13 mouse cellular contexts compared by ENCODE assay signal in the genomic region with DNA sequence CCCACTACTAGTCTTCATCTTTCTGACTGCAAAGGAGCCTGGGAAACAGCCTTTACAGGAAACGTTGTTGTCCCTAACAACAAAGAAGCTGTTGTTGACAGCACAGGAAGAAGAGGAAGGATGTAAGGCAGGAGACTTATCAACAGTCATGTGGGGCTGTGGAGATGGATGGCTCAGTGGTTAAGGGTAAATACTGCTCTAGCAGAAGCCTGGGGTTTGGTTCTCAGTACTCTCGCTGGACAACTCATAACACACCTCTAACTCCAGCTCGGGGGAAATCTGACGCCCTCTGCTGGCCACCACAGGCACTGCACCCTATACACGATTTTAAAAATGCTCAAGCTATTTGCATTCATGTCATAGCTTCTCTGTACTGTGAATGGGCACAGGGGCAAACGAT.
DNase-seq lines count a peak whose midpoint lies in the region; ATAC-seq and TF ChIP-seq lines count a peak whose summit lies in the region.
"Had no signal": no experiment of that assay in that cellular context is flagged by ENCODE, and none has a peak within 500 bp of the region (broad histone marks: within the 10 kb centered on the region; RNA-seq: fewer than 3 reads in every experiment).

No protein-coding gene starts in this region.

- no peak for TF ChIP-seq POLR2A in CH12.LX (IDR thresholded peaks at IDR 0.05; ENCODE audit: low read depth, low read length)
- TF ChIP-seq POLR2A in olfactory bulb, adult 2 months (IDR thresholded peaks at IDR 0.05; ENCODE audit: insufficient read depth, low read depth, low read length) = no peak

- no peaks in the 10 kb centered on the region for H3K36me3 ChIP-seq in liver, embryonic 14.5 days (replicated peaks; ENCODE audit: control insufficient read depth, insufficient read depth, low read depth)
- H3K36me3 ChIP-seq in liver, embryonic 12.5 days = no peaks in the 10 kb centered on the region
- H3K36me3 ChIP-seq in CH12.LX (replicated peaks in 1 of 2; ENCODE audit: control insufficient read depth in 1 of 2, insufficient read depth in 1 of 2, low read length in 1 of 2) = peaks cover 0 to 45% of the 10 kb centered on the region in 2 experiments
- no peaks in the 10 kb centered on the region for H3K36me3 ChIP-seq in kidney, embryonic 14.5 days (ENCODE audit: control insufficient read depth, insufficient read depth, low read length)
- H3K36me3 ChIP-seq: heart, embryonic 13.5 days; limb, embryonic 12.5 days; midbrain, embryonic 13.5 days had no signal

- no peaks in the 10 kb centered on the region for H3K9me3 ChIP-seq in liver, embryonic 14.5 days (ENCODE audit: control insufficient read depth, low read length)
- no peaks in the 10 kb centered on the region for H3K9me3 ChIP-seq in liver, embryonic 12.5 days (replicated peaks)
- H3K9me3 ChIP-seq in CH12.LX (replicated peaks; ENCODE audit: low read length) = peaks cover 5% of the 10 kb centered on the region
- no peaks in the 10 kb centered on the region for H3K9me3 ChIP-seq in kidney, embryonic 14.5 days (ENCODE audit: control insufficient read depth, low read length)
- H3K9me3 ChIP-seq: heart, embryonic 13.5 days; limb, embryonic 12.5 days; midbrain, embryonic 13.5 days had no signal

- dilution Hi-C loops in CH12.LX (cut with MboI; ENCODE audit: extremely low pct_ligation_motif_present, extremely low pct_unique_long_range_greater_than_20kb, low sequenced_read_pairs) = no loop called here

- no peak overlapping the region for H3K9ac ChIP-seq in liver, embryonic 14.5 days (replicated peaks)
- H3K9ac ChIP-seq in liver, embryonic 12.5 days = no peak overlapping the region
- no peak overlapping the region for H3K9ac ChIP-seq in CH12.LX (ENCODE audit: insufficient read depth, low read depth)
- no peak overlapping the region for H3K9ac ChIP-seq in kidney, embryonic 14.5 days (ENCODE audit: low read depth, low read length)
- H3K9ac ChIP-seq: heart, embryonic 13.5 days; limb, embryonic 12.5 days; midbrain, embryonic 13.5 days had no signal

- H3K4me3 ChIP-seq in liver, embryonic 14.5 days (ENCODE audit: insufficient read depth in 1 of 2, low read depth in 2 of 2, low read length in 2 of 2) = no peak overlapping the region
- H3K4me3 ChIP-seq in liver, embryonic 12.5 days = no peak overlapping the region
- H3K4me3 ChIP-seq in CH12.LX (replicated peaks in 1 of 3; ENCODE audit: low read depth in 2 of 3, low read length in 2 of 3, poor library complexity in 1 of 3) = no peak overlapping the region
- H3K4me3 ChIP-seq in olfactory bulb, adult 2 months (ENCODE audit: insufficient read depth, low read depth, low read length) = no peak overlapping the region
- no peak overlapping the region for H3K4me3 ChIP-seq in kidney, embryonic 14.5 days (ENCODE audit: low read length)
- H3K4me3 ChIP-seq: heart, embryonic 13.5 days; limb, embryonic 12.5 days; midbrain, embryonic 13.5 days had no signal

- H3K27me3 ChIP-seq in liver, embryonic 14.5 days (ENCODE audit: control insufficient read depth, insufficient read depth, low read length) = no peaks in the 10 kb centered on the region
- H3K27me3 ChIP-seq in liver, embryonic 12.5 days (replicated peaks) = peaks cover 3% of the 10 kb centered on the region; the same call in 1 of the 2 replicates
- H3K27me3 ChIP-seq in CH12.LX (replicated peaks) = no peaks in the 10 kb centered on the region
- no peaks in the 10 kb centered on the region for H3K27me3 ChIP-seq in kidney, embryonic 14.5 days (ENCODE audit: control insufficient read depth, insufficient read depth, low read length)
- H3K27me3 ChIP-seq: heart, embryonic 13.5 days; limb, embryonic 12.5 days; midbrain, embryonic 13.5 days had no signal

- DNase-seq in liver, embryonic 14.5 days (ENCODE audit: low read depth in 3 of 3, low spot score in 3 of 3) = no peak
- DNase-seq in CH12.LX (ENCODE audit: extremely low read depth) (no peak), ZHBTc4 (ENCODE audit: low read depth, low spot score) (peak; percentile 66)
- no peak for DNase-seq in adrenal gland, adult 18-20 months (ENCODE audit: low spot score in 2 of 2)
- no peak for DNase-seq in c-Kit-positive CD71-positive TER-119-positive erythroid progenitor cells, embryonic 14.5 days (ENCODE audit: low spot score)
- DNase-seq: cerebellum, postnatal 14 days; kidney, postnatal 36 days had no signal

- TF ChIP-seq EP300 in liver, embryonic 14.5 days (IDR thresholded peaks at IDR 0.05; ENCODE audit: low read depth) = no peak
- no peak for TF ChIP-seq EP300 in CH12.LX (IDR thresholded peaks at IDR 0.05; ENCODE audit: low read length)

- H3K27ac ChIP-seq in liver, embryonic 14.5 days = no peak overlapping the region
- no peak overlapping the region for H3K27ac ChIP-seq in liver, embryonic 12.5 days
- H3K27ac ChIP-seq in CH12.LX (ENCODE audit: insufficient read depth, low read depth) = no peak overlapping the region
- no peak overlapping the region for H3K27ac ChIP-seq in olfactory bulb, adult 2 months (ENCODE audit: insufficient read depth, low read depth, low read length)
- H3K27ac ChIP-seq in kidney, embryonic 14.5 days (ENCODE audit: low read depth, low read length) = no peak overlapping the region
- H3K27ac ChIP-seq: heart, embryonic 13.5 days; limb, embryonic 12.5 days; midbrain, embryonic 13.5 days had no signal

- no peak for ATAC-seq in liver, embryonic 14.5 days (ENCODE audit: insufficient read depth)
- ATAC-seq in liver, embryonic 12.5 days = no peak
- ATAC-seq in kidney, embryonic 14.5 days (ENCODE audit: low FRiP score, low TSS enrichment) = no peak
- ATAC-seq: midbrain, embryonic 13.5 days had no signal

- peaks cover 13% of the 10 kb centered on the region for H3K79me2 ChIP-seq in CH12.LX (replicated peaks; ENCODE audit: control insufficient read depth, extremely low read depth, insufficient read depth, poor library complexity, severe bottlenecking)

- 22% methylated on average over 6 of the region's 6 CpGs for WGBS in liver, embryonic 14.5 days (ENCODE audit: insufficient replicate concordance)
- WGBS in liver, embryonic 12.5 days (ENCODE audit: insufficient replicate concordance) = 20% methylated on average over 6 of the region's 6 CpGs
- 32% methylated on average over 6 of the region's 6 CpGs for WGBS in olfactory bulb, adult 2 months
- 52% methylated on average over 6 of the region's 6 CpGs for WGBS in kidney, embryonic 14.5 days

- H3K4me2 ChIP-seq in liver, embryonic 14.5 days (ENCODE audit: low read depth) = no peak overlapping the region
- H3K4me2 ChIP-seq in liver, embryonic 12.5 days = no peak overlapping the region
- H3K4me2 ChIP-seq in CH12.LX (ENCODE audit: insufficient read depth, low read depth, poor library complexity, severe bottlenecking) = no peak overlapping the region
- H3K4me2 ChIP-seq in kidney, embryonic 14.5 days (replicated peaks; ENCODE audit: low read depth, low read length) = no peak overlapping the region
- H3K4me2 ChIP-seq: heart, embryonic 13.5 days; limb, embryonic 12.5 days; midbrain, embryonic 13.5 days had no signal

- in situ Hi-C loops in CH12.LX (cut with MboI; ENCODE audit: low pct_ligation_motif_present, low pct_unique_long_range_greater_than_20kb, low sequenced_read_pairs) = no loop called here

- peak; percentile 35 for TF ChIP-seq RAD21 in CH12.LX (IDR thresholded peaks at IDR 0.05; ENCODE audit: low read depth, low read length)

- TF ChIP-seq CTCF in liver, embryonic 14.5 days (IDR thresholded peaks at IDR 0.05; ENCODE audit: low read depth) = peak; percentile 80
- peak; percentile 63 to 72 for TF ChIP-seq CTCF in CH12.LX (conservative IDR thresholded peaks at IDR 0.05 in 1 of 2, IDR thresholded peaks at IDR 0.05 in 1 of 2; ENCODE audit: low read depth in 2 of 2, low read length in 2 of 2)
- peak; percentile 38; the same call in 1 of the 2 replicates for TF ChIP-seq CTCF in olfactory bulb, adult 2 months (IDR thresholded peaks at IDR 0.05; ENCODE audit: insufficient read depth, low read depth, low read length)

- peaks cover 5 to 22% of the 10 kb centered on the region in 2 experiments; a peak in 3 of 4 replicates for H3K4me1 ChIP-seq in liver, embryonic 14.5 days (replicated peaks; ENCODE audit: control insufficient read depth in 2 of 2, insufficient read depth in 2 of 2, low read length in 1 of 2)
- peaks cover 54% of the 10 kb centered on the region for H3K4me1 ChIP-seq in liver, embryonic 12.5 days
- peaks cover 45 to 75% of the 10 kb centered on the region in 2 experiments for H3K4me1 ChIP-seq in CH12.LX (ENCODE audit: control insufficient read depth in 1 of 2, insufficient read depth in 2 of 2)
- H3K4me1 ChIP-seq in olfactory bulb, adult 2 months (ENCODE audit: control insufficient read depth, insufficient read depth, low read length) = no peaks in the 10 kb centered on the region
- H3K4me1 ChIP-seq in kidney, embryonic 14.5 days (ENCODE audit: control insufficient read depth, insufficient read depth, low read length) = peaks cover 6% of the 10 kb centered on the region
- H3K4me1 ChIP-seq: midbrain, embryonic 13.5 days had no signal

TF ChIP-seq in CH12.LX, 34 proteins besides CTCF, POLR2A, EP300 and RAD21:
- no peak for TF ChIP-seq ZC3H11A (IDR thresholded peaks at IDR 0.05; ENCODE audit: low read depth, low read length)
- peak; percentile 56 for TF ChIP-seq SMC3 (IDR thresholded peaks at IDR 0.05; ENCODE audit: low read depth, low read length)
- TF ChIP-seq KAT2A (IDR thresholded peaks at IDR 0.05; ENCODE audit: insufficient replicate concordance, low read length) = no peak
- no peak for TF ChIP-seq IRF4 (IDR thresholded peaks at IDR 0.05; ENCODE audit: low read depth, low read length)
- TF ChIP-seq JUN (IDR thresholded peaks at IDR 0.05; ENCODE audit: insufficient read depth, low read depth, low read length) = no peak
- no peak for TF ChIP-seq TCF12 (IDR thresholded peaks at IDR 0.05; ENCODE audit: low read depth, low read length)
- no peak for TF ChIP-seq E2F4 (IDR thresholded peaks at IDR 0.05; ENCODE audit: insufficient replicate concordance, low read depth, low read length)
